Mouse (Mus musculus) c-Kit-positive CD71-positive TER-119-negative erythroid progenitor cells, embryonic 14.5 days (primary cell): ENCODE measurements around the gene Olfr1174-ps.

ENCODE experiments used
- DNase-seq: peaks from one replicate; pipeline ENCODE4 v3.0.0-alpha.2; 2013; ENCODE audit warnings: low read depth

The Olfr1174-ps gene

DNA sequence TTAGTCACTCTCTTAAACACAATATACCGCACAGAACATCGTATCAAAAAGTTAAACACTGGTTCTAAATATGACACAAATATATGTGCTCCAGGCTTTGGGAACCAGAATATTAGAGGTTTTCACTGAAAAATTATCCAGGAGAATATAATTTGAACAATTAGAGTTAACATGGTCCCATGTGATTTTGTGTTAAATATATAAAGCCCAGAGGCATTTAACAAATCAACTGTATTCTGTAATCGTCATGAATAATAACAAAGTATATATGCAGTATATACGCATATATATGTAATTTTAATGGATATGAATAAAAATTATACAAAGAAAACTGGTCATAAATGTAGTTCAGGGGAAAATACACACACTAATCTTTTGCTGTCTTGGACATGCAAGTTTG lies at the start of gene Olfr1174-ps:
Gene Olfr1174-ps (minus strand): TSS at position 101 of the 400 bp plus-strand sequence.
- DNase-seq, result no peak

DNA sequence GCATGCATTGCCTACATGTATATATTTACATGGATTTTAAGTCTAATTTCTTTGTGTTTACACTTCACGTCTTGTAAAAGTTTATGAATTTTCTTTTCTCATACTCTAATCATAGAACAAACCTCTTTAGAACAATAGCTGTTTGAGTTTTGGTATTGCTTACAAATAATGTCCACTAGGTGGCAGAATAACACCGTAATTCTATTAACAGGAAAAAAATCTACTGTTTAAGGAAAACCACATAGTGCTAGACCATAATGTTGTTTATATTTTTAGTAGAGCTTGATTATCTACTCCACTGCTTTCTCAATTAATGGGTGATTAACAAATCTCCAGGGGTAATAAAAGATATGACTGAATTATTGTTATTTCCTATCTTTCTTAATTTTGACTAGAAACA lies 41.4 kb upstream of the Olfr1174-ps start:
- DNase-seq, result no peak

DNA sequence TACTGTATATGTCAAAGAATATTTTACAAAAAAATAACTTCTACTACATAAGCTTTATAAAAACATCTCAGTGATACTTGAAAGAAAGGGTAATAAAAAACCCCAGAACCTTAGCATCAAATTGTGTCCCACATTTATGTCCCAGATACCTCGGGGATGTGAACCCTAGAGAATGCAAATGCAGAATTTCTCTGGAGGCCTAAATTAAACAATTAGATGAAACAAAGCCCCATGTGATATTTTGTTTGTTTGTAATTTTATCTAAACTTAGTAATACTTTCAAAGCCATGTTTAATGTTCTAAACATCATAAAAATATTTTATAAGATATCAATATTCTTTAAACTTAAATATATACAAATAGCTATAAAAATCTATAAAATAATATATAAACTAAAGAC lies 31.5 kb upstream of the Olfr1174-ps start, which contains the start of gene Olfr1177-ps:
Gene Olfr1177-ps (minus strand): TSS at position 101 of the 400 bp plus-strand sequence.
- DNase-seq, result no peak

DNA sequence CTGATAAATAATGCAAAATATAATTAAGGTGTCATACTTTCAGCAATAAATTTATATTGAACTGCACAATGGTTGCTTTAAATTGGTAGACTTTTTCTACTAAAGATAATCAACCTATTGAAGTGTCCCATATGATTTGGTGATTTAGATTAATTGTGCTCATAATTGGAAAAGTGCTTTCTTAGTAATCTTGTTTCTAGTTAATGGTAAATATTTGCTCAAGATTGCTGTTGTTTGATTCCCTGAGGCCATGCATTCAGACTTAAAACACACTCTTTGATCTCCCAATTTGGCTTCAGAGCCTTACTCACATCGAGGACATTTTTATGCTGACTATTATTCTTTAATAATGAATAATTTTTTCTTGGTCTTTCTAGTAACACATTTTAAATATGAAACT lies 21.5 kb upstream of the Olfr1174-ps start, which contains the start of gene Olfr1176:
Gene Olfr1176 (plus strand): TSS at position 301 of the 400 bp plus-strand sequence.
- DNase-seq, result no peak

DNA sequence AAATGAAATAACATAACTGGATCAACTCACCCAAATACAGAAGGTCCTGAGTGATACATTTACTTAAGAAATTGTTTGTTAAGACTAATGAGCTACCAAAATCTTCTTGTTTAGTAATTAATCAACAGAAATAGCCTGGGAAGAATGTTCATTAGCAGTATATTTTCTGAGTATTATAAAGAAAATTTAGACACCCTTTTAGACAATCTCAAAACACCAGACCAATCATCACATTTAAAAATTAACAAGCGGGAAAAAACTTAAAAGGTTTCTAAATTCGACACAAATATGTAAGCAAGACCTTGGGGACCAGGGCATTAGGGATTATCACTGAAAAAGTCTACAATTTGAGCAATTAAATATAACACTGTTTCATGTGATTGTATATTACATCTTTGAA lies 12.2 kb upstream of the Olfr1174-ps start, which contains the start of gene Olfr1175-ps:
Gene Olfr1175-ps (minus strand): TSS at position 101 of the 400 bp plus-strand sequence.
- no peak for DNase-seq

DNA sequence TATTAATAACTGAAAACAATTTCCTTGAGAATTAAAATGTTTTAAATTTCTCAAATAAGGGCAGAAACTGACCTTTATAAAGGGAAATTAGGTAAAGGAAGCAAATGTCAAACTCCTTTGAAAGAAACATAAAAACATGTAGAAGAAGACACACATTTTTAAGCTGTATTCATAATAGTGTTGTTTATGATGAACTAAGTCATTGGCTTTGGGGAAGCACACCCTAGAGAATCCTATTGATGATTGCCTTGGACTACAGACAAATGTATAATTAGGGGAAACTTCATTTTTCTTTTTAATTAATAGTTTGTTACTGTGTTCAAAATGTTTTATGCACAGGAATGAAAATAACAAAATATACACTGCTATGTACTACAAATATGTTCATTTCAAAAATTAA lies 35.2 kb downstream of the Olfr1174-ps start, which contains the start of gene Olfr1173:
Gene Olfr1173 (minus strand): TSS at position 101 of the 400 bp plus-strand sequence.
- no peak for DNase-seq
